Mouse (Mus musculus): Measurements from ENCODE around the gene Mybphl.

DNA sequence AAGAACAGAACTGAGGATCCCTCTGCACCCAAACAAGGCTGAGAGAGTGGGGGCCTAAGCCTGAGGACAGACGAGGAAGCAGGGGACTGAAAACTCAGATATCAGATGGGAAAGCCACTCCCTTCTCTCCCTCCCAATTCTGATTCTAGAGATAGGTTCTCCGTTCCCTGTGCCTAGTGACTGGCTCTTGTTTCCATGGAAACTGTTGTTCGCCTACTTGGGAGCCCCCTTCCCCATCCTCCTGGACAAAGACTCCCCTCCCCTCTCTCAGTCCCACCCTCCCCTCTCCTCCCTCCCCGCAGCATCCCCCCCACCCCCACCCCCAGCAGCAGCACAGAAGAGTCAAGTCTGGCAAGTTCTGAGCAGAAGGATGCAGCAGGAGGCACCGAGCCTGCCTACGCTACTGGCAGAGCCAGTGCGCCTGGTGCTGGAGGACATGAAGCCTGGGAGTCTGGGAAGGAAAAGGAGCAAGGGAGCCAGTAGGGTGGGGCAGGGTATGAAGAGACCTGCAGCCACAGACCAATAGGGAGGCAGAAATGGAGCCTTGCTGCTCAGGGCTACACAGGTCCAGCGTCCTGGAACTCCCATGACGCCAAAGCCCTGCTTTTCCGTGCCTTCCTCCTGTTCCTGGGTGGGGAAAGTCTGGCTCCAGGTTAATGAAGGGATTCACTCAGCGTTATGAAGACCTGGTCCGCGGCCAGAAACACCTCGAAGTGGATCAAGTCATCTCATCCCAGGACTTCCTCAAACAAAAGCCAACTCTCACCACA, 41.0 kb downstream of the Mybphl start:
- TF ChIP-seq POLR2A (IDR thresholded peaks at IDR 0.05; ENCODE audit: control insufficient read depth, extremely low read depth, insufficient read depth, low read length, poor library complexity) (no peak), CTCF (IDR thresholded peaks at IDR 0.05; ENCODE audit: borderline replicate concordance, control insufficient read depth, extremely low read depth, insufficient read depth, low read length, poor library complexity) (no peak)
